Mouse (Mus musculus): Measurements from ENCODE around the gene Hmgcl.

Hmgcl gene

GRCm38 (mm10) chr4:135946278-135946658 is at the start of gene Hmgcl:
Hmgcl (plus strand) TSS chr4:135946448.
- peak; percentile 99 for DNase-seq

DNA sequence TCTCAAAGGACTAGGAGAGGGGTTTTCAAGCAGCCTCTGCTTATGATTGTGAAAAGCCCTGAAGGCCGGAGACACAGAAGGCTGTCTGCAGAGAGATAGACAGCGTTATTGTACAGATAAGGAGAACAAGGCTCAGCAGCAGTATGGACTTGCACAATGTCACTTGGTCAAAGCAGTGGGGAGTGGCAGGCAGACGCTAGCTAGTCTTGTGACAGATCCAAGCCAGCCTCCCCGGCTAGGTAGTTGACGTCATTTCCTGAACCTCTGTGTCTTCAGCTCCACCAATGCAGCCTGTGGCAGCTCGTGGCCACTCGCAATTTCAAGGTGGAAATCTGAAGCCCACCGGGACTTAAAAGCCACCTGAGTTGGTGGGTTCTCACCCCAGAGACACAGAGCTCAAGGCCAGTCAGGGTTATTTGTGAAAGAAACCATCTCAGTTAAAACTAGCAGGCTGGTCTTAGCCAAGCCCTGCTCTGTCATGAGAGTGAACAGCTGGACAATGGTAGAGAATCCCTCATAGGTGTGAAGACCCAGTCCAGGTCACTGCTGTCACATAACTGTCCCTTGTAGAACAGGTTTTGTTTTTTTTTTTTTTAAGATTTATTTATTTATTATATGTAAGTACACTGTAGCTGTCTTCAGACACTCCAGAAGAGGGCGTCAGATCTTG is 47.7 kb upstream of the Hmgcl start:
- DNase-seq: peak in 1 of 2 experiments; percentile 19

DNA sequence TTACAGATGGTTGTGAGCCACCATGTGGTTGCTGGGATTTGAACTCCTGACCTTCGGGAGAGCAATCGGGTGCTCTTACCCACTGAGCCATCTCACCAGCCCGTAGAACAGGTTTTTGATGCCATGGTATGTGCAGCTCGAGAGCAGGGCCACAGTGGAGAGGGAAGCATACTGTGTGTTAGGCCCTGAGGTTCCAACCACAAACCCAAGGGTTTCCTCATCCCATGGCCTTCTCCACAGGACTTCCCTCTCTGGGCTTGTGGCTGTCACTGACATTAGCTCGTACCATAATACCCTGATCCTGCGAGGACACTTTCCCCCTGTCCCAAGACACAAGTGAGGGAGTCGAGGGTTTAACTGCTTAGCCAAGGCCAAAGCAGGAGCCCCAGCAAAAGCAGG is 47.2 kb upstream of the Hmgcl start:
- no peak for DNase-seq

DNA sequence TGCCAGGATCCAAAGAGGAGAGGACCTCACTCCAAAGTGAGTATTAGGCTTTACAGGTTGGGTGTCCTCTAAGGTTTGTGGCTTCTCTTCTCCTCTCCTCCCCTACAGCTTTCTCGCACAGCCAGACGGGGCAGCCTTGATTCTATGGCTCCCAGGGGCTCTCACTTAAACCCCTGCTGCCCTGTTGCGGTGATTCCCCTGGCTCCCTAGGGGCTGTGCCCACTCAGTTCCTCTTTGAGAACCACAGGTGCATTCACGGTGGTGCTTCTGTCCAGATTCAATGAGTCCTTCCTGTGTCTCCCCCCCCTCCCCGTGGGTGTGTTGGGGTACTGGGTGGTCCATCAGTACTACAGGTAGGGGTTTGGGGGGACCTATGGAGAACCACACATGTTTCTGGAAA is 46.2 kb upstream of the Hmgcl start:
- no peak for DNase-seq

GRCm38 (mm10) chr4:135902606-135903242 is 43.5 kb upstream of the Hmgcl start:
- DNase-seq: no peak

GRCm38 (mm10) chr4:135904810-135905209 is 41.4 kb upstream of the Hmgcl start:
- DNase-seq: no peak

- no peak for DNase-seq
These were observed 39.6 kb upstream of the Hmgcl start for GRCm38 (mm10) chr4:135906633-135907032.

DNA sequence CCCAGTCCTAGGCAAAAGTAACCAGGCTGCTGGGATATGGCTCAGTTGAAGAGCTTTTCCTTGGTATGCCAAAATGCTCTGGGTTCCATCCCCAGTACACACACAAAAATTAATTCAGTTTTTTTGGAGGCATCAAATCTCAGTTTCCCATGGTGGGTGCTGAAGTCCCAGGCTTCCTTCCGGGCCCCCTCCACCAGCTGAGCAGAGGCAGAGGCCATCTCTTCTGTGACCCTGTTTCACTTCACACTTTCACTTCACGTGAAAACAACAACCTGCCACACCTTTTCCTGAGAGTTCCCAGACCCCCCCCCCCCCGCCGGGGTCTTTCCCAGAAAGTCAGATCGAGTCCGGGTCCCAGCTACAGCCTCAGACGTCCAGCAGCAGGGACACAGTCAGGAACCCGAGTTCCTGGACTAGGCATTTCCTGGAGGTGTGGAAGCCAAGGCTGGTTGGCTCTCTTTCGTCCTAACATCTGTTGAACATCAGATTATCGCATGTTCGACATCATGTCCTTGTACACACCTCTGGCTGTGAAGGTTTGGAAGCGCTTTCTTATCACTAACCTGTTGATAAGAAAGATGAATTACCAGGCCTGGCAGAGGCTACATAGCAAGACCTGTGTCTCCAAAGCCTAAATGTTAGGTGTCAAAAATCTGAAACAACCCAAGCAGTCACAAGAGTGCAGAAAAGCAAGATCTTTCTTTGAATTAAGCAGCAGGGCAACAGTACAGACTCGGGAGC is 36.8 kb upstream of the Hmgcl start:
- DNase-seq: no peak

DNA sequence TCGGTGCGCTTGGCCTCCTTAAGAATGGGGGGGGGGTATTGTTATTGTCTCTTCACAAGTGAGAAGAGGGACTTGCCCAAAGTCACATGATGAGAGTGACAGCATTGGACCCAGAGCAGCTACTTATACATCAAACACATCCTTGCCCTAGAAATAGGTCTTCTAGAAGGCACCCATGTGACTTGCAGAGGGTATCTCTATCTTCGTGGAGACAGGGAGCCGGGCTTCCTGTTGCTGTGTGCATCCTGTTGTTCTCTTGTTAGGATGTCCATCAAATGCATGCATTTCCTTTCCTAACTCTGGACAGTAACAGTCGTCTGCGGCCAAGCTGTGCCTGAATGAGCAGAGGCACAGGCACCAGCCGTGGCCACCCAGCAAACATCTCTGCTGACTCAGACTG is 34.7 kb upstream of the Hmgcl start:
- DNase-seq: peak; percentile 18 to 41

DNA sequence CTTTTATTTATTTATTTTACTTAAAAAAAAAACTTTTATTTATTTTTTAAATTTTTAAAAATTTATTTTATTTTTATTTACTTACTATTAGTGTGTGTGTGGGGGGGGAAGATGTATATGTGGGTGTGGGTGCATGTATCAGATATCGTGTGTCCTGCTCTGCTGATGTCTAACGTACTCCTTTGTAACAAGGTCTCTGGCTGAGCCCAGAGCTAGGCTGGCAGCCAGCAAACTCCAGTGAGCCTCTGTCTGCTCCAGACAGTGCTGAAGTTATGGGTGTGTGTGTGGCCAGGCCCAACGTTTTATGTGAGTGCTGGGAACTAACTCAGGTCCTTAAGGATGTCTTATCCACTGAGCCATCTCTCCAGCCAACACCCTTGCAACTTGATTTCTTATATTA is 34.1 kb upstream of the Hmgcl start:
- DNase-seq: peak in 1 of 2 experiments; percentile 27

GRCm38 (mm10) chr4:135912835-135913234 is 33.4 kb upstream of the Hmgcl start:
- DNase-seq: no peak

GRCm38 (mm10) chr4:135913433-135913832 is 32.8 kb upstream of the Hmgcl start:
- no peak for DNase-seq

DNA sequence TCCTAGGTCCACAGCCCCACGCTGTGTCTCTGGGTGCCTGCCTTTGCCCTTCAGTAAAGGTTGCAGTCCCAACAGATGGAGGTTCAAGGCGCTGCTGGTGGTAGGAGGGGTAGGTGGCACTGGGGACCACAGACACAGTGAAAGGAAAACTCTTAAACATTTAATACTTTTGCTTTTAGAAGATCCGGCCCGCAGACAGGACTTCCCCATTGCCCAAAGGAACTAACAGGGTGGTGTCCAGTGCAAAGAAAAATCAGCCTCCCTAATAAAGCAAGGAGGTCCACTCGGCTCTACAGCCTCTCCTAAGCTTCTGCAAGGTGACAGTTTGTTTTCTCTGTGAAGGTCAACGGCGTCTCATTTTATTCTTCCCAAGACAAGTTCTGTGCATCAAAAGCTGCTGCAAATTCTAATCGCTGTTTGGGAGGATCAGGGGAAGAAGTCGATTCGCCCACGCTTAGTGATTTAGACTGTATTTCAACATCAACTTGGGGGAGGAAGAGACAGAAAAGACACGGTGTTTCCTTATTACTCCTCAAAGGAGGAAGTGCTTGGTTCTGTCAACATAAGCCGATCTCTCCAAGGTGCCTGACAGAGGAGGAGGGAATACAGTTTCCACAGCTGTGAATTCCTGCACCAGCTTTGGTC is 27.5 kb upstream of the Hmgcl start:
- no peak for DNase-seq

DNA sequence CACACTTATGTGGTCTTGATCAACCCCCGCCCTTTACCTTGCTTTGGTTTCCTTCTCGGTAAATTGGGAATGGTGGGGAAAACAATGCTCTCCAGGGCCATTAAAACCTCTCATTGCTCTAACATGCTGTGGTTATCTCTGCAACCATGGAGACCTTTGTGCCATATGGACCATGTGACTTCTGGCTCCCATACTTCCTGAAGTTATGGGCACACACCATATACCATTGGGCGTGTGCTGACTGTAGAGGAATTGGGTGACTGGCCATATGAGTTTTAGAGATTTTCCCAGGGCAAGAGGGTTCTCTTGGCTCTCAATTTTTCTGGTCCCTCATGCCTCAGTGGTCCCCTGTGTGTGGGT is 27.0 kb upstream of the Hmgcl start:
- no peak for DNase-seq

DNA sequence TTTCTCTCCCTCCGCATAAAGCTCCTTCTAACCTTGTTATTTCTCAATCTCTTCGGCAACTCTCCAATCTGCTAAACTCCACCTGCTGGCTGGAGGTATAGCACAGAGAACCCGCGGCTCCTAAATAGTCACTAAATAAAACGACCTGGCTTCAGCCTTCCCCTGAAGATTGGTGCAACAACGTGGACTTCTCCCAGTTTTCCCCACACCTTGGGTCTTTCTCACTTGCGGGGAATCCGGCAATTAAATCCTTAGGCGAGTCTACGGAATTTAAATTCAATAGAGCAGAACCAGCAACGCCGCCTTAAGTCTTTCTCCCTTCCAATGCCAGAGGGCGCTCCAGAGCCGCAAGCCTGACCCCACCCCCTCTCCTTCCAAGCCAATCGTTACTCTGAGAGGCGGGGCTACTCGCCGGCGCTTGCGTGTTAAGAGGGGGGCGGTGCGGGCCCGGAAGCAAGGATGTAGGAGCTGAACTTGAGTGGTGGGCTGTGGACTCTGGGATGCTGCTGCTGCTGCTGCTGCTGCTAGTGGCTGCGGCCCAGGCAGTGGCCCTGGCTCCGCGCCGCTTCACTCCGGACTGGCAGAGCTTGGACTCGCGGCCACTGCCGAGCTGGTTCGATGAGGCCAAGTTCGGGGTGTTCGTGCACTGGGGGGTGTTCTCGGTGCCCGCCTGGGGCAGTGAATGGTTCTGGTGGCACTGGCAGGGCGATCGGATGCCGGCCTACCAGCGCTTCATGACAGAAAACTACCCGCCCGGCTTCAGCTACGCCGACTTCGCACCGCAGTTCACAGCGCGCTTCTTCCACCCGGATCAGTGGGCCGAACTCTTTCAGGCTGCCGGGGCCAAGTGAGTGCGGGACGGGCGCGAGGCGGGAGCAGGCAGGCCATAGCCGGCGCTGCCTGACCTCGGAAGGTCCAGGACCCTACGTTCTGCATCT is 25.7 kb upstream of the Hmgcl start, which contains the start of gene Fuca1:
Gene Fuca1, plus strand, starts transcription at position 432 of the 938 bp plus-strand sequence.
- peak; percentile 97 to 98 for DNase-seq

DNA sequence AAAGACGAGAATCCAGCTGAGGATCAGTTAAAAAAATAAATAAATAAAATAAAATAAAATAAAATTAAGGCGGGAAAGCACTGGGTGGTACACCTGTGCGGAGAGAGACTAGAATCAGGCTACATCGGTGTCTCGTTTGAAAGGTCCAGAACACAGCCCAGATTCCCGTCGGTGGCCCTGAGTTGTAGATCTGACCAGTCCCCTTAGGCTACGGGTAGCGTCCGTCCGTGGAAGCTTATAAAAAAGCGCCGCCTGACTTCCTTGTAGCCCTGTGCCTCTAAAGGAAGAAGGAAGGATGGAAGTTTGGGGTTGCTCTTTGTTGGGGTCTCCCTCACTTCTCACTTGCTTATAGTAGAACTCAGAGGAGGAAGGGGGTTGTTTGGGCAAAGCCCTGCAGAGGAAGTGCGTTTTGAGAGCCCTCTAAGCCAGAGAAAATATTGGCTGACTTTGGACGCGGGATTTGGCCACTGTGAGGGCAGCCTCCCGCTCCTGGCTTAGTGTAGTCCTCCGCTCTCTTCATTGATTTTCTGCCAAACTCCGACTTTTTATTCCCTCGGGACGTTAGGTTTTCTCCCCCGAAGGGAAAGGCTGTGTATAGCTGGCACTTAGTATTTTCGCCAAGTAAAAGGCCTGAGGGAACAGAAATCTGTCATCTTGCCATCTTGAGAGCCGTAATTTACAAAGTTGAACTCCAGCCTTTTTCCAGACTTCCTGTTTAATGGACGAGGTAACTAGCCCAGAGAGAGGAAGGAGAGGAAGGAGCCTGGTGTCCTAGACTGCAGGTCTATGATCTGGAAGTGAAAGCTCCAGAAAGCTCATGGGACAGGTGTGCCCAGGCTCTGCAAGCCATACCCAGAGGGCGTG is 24.8 kb upstream of the Hmgcl start:
- peak; percentile 35 to 49 for DNase-seq

DNA sequence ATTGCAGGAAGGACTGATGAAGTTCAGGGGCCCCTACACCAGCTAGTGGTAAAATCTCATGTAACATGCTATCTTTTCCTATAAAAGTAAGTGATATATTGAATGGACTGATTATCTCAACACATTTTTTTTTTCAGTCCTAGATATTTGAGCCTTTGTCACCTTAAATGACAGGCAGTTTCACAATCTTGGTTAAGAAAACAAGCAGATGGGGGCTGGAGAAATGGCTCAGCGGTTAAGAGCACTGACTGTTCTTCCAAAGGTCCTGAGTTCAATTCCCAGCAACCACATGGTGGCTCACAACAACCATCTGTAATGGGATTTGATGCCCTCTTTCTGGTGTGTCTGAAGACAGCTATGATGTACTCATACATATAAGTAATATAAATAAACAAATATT is 24.1 kb upstream of the Hmgcl start:
- DNase-seq: no peak

- DNase-seq: no peak
These were observed 21.8 kb upstream of the Hmgcl start for GRCm38 (mm10) chr4:135924418-135924817.

DNA sequence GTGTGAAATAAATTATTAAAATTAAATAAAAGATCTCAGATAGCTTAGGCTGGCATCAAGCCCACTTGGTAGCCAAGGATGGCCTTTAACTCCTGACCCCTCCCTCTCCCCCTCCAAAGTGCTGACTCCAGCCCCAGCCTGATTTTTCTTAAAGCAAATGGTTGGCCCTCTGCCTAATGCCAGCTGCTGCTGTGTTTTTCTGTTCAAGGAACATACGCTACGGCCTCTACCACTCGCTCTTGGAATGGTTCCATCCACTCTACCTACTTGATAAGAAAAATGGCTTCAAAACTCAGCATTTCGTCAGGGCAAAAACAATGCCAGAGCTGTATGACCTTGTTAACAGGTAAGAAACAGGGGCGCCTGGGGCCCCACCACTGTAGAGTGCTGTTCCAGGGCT is 20.9 kb upstream of the Hmgcl start:
- no peak for DNase-seq

DNA sequence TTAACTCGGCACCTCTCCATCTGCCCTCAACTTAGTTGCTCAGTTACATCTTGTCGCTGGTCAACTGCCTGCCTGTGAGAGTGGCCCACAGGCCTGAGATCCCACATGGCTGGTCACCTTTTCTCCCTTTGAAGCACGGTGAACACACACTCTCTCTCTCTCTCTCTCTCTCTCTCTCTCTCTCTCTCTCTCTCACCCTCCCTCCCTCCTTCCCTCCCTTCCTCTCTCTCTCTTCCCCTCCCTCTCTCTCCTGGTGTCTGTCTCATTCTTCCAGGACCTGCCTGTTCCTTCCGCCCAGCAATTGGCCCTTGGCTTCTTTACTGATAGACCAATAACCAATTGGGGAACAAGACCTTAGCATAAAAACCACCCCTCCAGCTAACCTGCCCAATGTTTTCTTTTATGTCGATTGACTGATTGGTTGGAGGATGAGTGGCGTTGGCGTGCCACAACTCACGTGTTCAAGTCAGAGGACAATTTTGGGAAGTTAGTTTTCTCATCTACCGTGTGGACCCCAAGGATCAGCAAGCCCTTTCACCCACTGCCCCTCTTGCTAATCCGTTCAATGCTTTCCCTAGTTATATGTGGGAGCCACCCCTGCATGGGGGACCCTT is 19.9 kb upstream of the Hmgcl start:
- no peak for DNase-seq

- DNase-seq: no peak
These were observed 19.4 kb upstream of the Hmgcl start for GRCm38 (mm10) chr4:135926861-135927260.
